Mouse (Mus musculus) frontal cortex, postnatal 10 days (tissue): ENCODE measurements at regions not wholly inside any gene's neighbourhood (a gene's known extent, or its start where the extent isn't known, plus 50 kb on each side); places are given as distances from the start of the nearest gene placed in this dataset.

Experiments used
- DNase-seq, 2 experiments: peaks; one replicate each; pipeline ENCODE4 v3.0.0; 2022; ENCODE audit warnings: low spot score in 2 of 2, mixed read lengths in 1 of 2

- no peak for DNase-seq
These were observed 54.5 kb upstream of the Meis1 start for GRCm38 (mm10) chr11:19073265-19073664.

GRCm38 (mm10) chr11:19073887-19074564 lies 55.2 kb upstream of the Meis1 start:
- DNase-seq, result no peak

GRCm38 (mm10) chr11:19091101-19091857 lies 72.5 kb upstream of the Meis1 start:
- no peak for DNase-seq

GRCm38 (mm10) chr11:19092967-19093745 lies 74.4 kb upstream of the Meis1 start:
- no peak for DNase-seq

- DNase-seq, result no peak
These were observed 75.0 kb upstream of the Meis1 start for GRCm38 (mm10) chr11:19093749-19094148.

GRCm38 (mm10) chr11:19094183-19094582 lies 75.4 kb upstream of the Meis1 start:
- no peak for DNase-seq

- DNase-seq, result no peak
These were observed 84.3 kb upstream of the Meis1 start for GRCm38 (mm10) chr11:19102981-19103568.

GRCm38 (mm10) chr11:19107180-19107579 lies 88.4 kb upstream of the Meis1 start:
- DNase-seq, result no peak

GRCm38 (mm10) chr11:19109055-19109454 lies 90.3 kb upstream of the Meis1 start:
- no peak for DNase-seq

- peak; percentile 6 to 15 for DNase-seq
These were observed 93.3 kb upstream of the Meis1 start for GRCm38 (mm10) chr11:19111916-19112575.

GRCm38 (mm10) chr11:19117121-19117520 lies 98.3 kb upstream of the Meis1 start:
- DNase-seq, result no peak

- no peak for DNase-seq
These were observed 99.5 kb upstream of the Meis1 start for GRCm38 (mm10) chr11:19118258-19118657.

- no peak for DNase-seq
These were observed 101.4 kb upstream of the Meis1 start for GRCm38 (mm10) chr11:19119927-19120827.

- DNase-seq, result no peak
These were observed 102.1 kb upstream of the Meis1 start for GRCm38 (mm10) chr11:19120871-19121270.

- DNase-seq, result no peak
These were observed 116.7 kb upstream of the Meis1 start for GRCm38 (mm10) chr11:19135375-19136050.

GRCm38 (mm10) chr11:19138423-19138822 lies 119.6 kb upstream of the Meis1 start:
- DNase-seq, result no peak

- DNase-seq, result no peak
These were observed 120.0 kb upstream of the Meis1 start for GRCm38 (mm10) chr11:19138831-19139230.

GRCm38 (mm10) chr11:19143267-19144000 lies 124.6 kb upstream of the Meis1 start:
- no peak for DNase-seq

- DNase-seq, result no peak
These were observed 125.7 kb upstream of the Meis1 start for GRCm38 (mm10) chr11:19144506-19144905.
